Mouse (Mus musculus) layer of hippocampus, adult 11-12 months (tissue): ENCODE results near the gene Il2.

ENCODE experiments used
- DNase-seq: peaks from one replicate; pipeline ENCODE4 v3.0.0; 2022; ENCODE audit warnings: low spot score

Gene Il2

DNA sequence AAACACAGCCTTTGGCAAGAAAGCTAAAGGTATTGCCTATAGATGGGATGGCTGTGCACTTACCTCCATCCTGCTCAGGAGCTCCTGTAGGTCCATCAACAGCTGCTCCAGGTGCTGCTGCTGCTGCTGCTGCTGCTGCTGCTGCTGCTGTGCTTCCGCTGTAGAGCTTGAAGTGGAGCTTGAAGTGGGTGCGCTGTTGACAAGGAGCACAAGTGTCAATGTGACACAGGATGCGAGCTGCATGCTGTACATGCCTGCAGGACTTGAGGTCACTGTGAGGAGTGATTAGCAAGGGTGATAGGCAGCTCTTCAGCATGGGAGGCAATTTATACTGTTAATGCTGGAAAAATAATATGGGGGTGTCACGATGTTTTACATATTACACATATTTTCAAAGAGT lies at the start of gene Il2:
Gene Il2, minus strand, starts transcription at position 305 of the 400 bp plus-strand sequence.
- no peak for DNase-seq

- no peak for DNase-seq
Measured at GRCm38 (mm10) chr3:37174711-37175572, 49.2 kb upstream of the Il2 start.

DNA sequence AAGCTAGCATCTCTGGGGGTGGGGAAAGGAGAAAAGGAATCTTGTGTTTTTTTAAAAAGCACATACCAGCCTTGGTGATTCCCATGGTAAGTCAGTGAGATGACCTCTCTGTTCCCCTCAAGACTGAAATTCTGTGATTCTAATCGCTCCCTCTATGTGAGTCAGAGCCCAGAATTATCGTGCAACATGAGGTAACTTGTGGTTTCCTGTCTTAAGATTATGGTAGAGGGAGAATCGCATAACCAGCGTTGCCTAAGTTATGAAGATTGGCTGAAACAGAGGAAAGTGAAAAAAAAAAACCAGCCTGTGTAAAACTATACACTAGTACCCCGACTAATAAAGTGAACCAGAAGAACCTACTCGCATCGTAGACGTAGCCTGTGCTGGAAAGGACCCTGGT lies 47.5 kb upstream of the Il2 start:
- DNase-seq: no peak

DNA sequence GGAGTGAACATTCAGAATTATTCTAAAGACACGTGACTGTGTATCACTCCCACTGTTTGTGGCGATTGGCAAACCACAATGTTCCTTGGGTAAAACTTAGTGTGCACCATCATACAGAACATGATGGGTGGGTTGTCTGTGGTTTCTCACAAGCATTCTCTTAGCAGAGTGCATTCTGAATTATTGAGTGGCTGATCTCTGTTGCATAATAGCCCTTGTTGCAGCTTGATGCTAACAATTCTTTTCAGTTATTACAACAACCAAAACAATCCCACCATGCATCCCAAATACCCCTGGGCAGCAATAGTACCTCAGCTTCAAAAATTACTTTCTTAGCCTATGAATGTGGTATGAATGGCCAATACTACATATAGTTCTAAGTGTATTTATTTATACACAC lies 43.5 kb upstream of the Il2 start:
- DNase-seq: no peak

- no peak for DNase-seq
Measured at GRCm38 (mm10) chr3:37161096-37161495, 35.3 kb upstream of the Il2 start.

- no peak for DNase-seq
Measured at GRCm38 (mm10) chr3:37158246-37158645, 32.5 kb upstream of the Il2 start.

DNA sequence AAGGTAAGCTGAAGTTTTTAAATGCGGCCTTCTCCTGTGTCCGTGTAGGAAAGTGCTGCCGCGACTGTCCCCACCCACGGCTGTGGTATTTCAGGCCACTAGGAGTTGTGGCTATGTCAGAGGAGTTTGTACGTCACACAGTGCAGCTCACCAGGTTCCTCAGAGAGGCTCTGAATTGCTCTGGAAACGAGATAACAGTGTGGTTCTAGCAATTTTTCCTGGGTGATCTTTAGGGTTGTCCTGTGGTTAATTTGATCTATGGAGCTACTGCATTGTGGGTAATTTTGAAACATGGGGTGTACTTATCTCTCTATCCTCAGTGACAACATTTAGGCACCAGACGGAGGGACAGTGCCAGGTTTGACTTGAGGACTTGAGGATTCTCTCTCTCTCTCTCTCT lies 31.3 kb upstream of the Il2 start:
- DNase-seq: no peak

DNA sequence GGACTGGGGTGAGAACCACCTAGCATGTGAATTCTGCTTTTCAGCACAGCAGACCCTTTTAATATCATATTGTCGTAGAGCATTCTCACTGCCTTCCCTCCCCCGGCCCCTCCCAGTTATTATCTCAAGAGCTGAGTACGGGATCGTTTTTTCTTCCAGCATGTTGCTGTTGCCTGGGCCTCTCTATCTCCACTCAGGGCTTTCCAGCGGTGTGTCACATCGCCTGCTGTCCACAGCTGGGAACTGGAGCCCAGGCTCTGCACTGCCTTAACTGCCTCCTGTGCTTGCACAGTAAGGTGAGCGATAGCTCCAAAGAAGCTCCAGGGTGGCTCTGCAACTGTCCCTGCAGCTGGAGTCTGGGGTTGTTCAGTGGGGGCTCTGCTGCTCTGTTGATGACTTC lies 28.6 kb upstream of the Il2 start:
- DNase-seq: no peak

- no peak for DNase-seq
Measured at GRCm38 (mm10) chr3:37153004-37153403, 27.2 kb upstream of the Il2 start.

- no peak for DNase-seq
Measured at GRCm38 (mm10) chr3:37152274-37152673, 26.5 kb upstream of the Il2 start.

- no peak for DNase-seq
Measured at GRCm38 (mm10) chr3:37146810-37147209, 21.1 kb upstream of the Il2 start.

DNA sequence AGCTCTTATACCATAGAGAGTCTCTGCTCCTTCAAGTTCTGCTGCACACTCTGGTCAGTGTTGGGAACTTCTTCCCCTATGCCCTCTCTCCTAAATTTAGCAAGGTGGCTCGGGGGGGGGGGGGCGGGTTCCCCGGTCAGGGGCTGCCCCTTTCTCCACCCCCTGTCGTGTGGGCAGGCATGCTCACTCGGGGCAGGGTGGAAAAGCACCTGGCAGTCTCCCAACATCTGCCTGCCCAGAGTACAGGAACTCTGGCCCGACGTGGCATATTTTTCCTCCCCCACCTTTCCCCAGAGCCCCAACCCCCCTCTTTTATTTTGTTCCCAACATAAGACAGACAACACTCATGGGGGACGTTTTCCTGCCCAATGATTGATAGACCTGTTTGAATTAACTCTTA lies 20.6 kb upstream of the Il2 start:
- DNase-seq: no peak

DNA sequence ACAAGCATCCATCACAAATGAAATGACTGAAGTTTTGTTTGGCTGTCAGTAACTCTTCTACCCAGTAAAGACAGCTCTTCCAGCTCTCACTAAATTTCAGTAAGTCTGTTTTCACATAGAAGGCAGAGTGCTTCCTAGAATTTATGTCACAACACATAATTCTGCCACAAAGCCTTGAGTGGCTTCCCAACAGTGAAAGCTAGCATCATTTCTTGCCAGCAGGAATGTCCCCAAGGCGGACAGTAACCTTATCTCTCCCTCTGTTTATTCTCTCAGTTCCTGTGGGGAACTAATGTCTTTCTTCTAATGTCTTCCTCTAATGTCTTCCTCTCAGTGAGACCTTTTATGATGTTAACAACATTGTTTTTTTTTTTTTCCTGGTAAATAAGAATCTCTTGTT lies 19.2 kb upstream of the Il2 start:
- no peak for DNase-seq

DNA sequence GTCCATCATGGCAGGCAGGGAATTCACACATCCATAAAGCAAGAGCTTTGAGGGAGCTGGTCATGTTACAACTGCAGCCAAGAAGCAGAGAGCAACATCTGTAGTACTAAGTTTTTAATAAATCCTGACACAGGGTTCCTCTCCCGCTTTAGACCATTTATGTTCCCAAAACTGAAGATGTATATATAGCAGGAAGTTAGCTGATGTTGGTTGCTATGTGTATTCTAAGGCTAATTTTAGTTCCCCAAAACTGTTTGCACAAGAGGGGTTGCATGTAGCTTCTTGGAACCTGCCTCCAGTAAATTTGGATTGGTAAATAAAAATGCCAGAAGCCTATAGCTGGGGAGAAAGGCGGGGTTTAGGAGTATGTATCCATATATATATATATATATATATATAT lies 16.1 kb upstream of the Il2 start:
- no peak for DNase-seq

GRCm38 (mm10) chr3:37140168-37140906 lies 14.6 kb upstream of the Il2 start:
- DNase-seq: no peak

DNA sequence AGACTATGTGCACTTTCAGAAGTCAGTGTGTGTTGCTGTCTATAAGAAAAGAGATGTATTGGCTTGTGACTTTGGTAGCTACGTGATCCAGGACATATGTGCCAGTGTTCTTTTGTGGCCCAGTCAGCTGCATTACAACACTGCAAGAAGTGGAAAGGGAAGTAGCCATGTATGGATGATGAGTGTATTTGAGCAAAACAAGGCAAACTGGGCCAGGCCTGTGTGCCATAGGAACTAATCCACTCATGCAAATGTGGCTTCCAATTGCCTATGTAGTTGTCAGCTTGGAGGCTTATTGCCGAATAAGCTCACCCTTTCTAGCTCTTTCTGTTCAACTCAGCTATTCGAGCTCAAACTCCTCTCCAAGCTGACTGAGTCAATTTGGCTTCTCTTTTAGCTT lies 13.4 kb upstream of the Il2 start:
- DNase-seq: no peak

DNA sequence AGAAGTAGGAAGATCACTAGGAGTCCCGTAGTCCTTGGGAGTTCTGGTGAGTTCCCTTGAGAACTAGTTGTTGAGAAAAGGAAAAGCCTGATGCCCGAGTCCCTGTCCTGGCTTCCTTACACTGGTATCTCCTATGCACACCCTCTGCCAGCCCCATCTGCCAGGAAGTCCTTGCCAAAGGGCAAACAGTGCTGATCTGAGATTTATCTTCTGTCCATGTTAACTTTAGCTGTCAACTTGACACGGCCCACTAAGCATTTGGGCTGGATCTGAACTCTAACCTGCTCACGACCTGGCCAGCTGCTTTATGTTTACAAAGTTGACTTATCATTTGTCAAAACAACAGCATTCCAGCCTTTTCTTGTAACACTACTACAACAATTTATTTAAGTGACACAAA lies 11.5 kb upstream of the Il2 start:
- no peak for DNase-seq

- DNase-seq: no peak
Measured at GRCm38 (mm10) chr3:37129063-37129462, 3.3 kb upstream of the Il2 start.

- no peak for DNase-seq
Measured at GRCm38 (mm10) chr3:37128269-37128668, 2.5 kb upstream of the Il2 start.

DNA sequence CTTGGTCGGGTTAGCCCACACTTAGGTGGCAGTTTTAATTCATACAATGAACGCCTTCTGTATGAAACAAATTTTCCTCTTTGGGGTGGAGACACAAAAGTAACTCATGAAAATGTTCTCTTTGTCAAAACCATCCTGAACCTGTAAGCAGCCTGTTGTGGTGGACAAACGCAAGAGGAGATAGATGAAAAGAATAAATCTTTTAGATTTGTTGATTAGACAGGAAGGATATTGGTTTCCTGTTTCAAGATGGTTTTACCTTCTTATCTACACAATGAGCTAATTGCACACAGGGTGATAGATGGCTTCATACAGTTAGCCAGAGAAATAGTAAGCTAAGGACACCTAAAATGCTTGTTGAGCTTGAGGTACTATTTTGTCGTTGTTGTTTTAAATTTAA lies 403 bp upstream of the Il2 start:
- no peak for DNase-seq

- peak; percentile 47 for DNase-seq
Measured at GRCm38 (mm10) chr3:37090721-37091120, 35.0 kb downstream of the Il2 start.

DNA sequence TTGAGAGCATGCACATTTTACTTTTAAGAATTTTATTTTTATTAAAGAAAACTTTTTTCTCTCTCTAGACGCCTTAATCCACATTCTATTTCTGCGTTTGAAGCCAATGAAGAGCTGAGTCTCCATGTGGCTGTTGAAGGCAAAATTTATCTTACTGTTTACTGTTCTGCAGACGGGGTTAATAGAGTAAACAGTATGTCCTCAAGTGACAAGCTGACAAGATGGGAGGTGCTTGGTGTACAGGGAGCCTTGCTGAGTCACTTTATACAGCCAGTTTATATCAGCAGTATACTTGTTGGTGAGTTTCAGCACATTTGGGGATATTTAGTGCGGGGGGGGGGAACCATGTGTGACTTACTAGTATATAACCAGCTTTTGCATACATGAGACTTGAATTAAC lies 40.9 kb downstream of the Il2 start:
- DNase-seq: no peak

DNA sequence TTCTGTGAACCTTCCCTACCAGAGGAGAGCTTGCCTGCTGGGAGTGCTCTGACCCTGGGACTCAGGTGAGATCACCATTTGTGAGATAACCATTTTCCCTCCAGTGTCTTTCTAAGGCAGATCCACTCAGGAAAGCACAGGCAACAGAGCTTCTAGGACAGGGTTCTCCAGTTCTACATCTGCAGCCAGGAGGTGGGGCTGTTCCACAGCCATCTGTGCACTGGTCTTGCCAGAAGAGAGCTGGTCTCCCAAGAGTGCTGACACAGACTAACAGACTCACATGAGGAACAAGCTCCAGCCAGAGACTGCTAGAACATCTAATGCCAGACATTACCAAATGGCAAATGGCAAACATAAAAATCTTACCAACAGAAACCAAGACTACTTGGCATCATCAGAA lies 52.5 kb downstream of the Il2 start:
- DNase-seq: peak; percentile 56
